ENCODE assay signal across 8 mouse cellular contexts in genomic region chr6:91117149-91117548, GRCm38 (mm10). TPM values are rescaled to one million over a fixed set of nuclear protein-coding genes. Genes with fewer than 3 reads are reported as not detected.
DNase-seq lines count a peak whose midpoint lies in the region; ATAC-seq and TF ChIP-seq lines count a peak whose summit lies in the region.

No protein-coding gene starts in this region.

- H3K36me3 ChIP-seq in megakaryocyte, embryonic 14.5 days (replicated peaks; ENCODE audit: low read length) = peaks cover 3% of the 10 kb centered on the region
- H3K36me3 ChIP-seq in forebrain, embryonic 16.5 days (ENCODE audit: control insufficient read depth, insufficient read depth) = no peaks in the 10 kb centered on the region
- H3K36me3 ChIP-seq in liver, embryonic 15.5 days (replicated peaks) = peaks cover 10% of the 10 kb centered on the region

- peak overlapping the region; percentile 91 for H3K4me3 ChIP-seq in gastrocnemius, adult 2 months
- H3K4me3 ChIP-seq in megakaryocyte, embryonic 14.5 days (replicated peaks) = peak overlapping the region; percentile 94
- peak overlapping the region; percentile 70 for H3K4me3 ChIP-seq in forebrain, embryonic 16.5 days (replicated peaks; ENCODE audit: low read length)
- H3K4me3 ChIP-seq in liver, embryonic 15.5 days (replicated peaks) = peak overlapping the region; percentile 99

- H3K9me3 ChIP-seq in megakaryocyte, embryonic 14.5 days = peaks cover 13% of the 10 kb centered on the region
- H3K9me3 ChIP-seq in forebrain, embryonic 16.5 days (ENCODE audit: control insufficient read depth, low read length) = no peaks in the 10 kb centered on the region
- no peaks in the 10 kb centered on the region for H3K9me3 ChIP-seq in liver, embryonic 15.5 days (replicated peaks)

- peak overlapping the region; percentile 91 for H3K27ac ChIP-seq in gastrocnemius, adult 2 months
- no peak overlapping the region; the same call in 1 of the 2 replicates for H3K27ac ChIP-seq in forebrain, embryonic 16.5 days (ENCODE audit: low read length)
- peak overlapping the region; percentile 95 for H3K27ac ChIP-seq in liver, embryonic 15.5 days (replicated peaks)

- peak overlapping the region; percentile 88 for H3K4me2 ChIP-seq in forebrain, embryonic 16.5 days (ENCODE audit: low read length)
- H3K4me2 ChIP-seq in liver, embryonic 15.5 days = peak overlapping the region; percentile 99

- peaks cover 48% of the 10 kb centered on the region for H3K4me1 ChIP-seq in megakaryocyte, embryonic 14.5 days
- H3K4me1 ChIP-seq in forebrain, embryonic 16.5 days (replicated peaks; ENCODE audit: control insufficient read depth, insufficient read depth, low read length) = peaks cover 24% of the 10 kb centered on the region
- peaks cover 70% of the 10 kb centered on the region for H3K4me1 ChIP-seq in liver, embryonic 15.5 days (replicated peaks)

- WGBS in forebrain, embryonic 16.5 days = 4% methylated on average over 9 of the region's 9 CpGs
- 6% methylated on average over 9 of the region's 9 CpGs for WGBS in liver, embryonic 15.5 days (ENCODE audit: insufficient replicate concordance)

- no peak for ATAC-seq in megakaryocyte, adult 5-6 weeks (ENCODE audit: poor library complexity, severe bottlenecking)
- peak; percentile 21; the same call in 1 of the 2 replicates for ATAC-seq in forebrain, embryonic 16.5 days
- no peak for ATAC-seq in liver, embryonic 15.5 days (ENCODE audit: insufficient read depth)

- TF ChIP-seq CTCF in gastrocnemius, adult 2 months (IDR thresholded peaks at IDR 0.05) = no peak

- intact Hi-C loops in gastrocnemius, adult 2 months (cut with DNase I) = loop anchor here (5.0 kb wide), 1 partner anchor 40 kb away; no protein-coding TSS in a partner anchor

- peaks cover 2% of the 10 kb centered on the region for H3K27me3 ChIP-seq in megakaryocyte, embryonic 14.5 days (replicated peaks)
- no peaks in the 10 kb centered on the region for H3K27me3 ChIP-seq in forebrain, embryonic 16.5 days (replicated peaks; ENCODE audit: control insufficient read depth, insufficient read depth, low read length)
- peaks cover 5% of the 10 kb centered on the region; the same call in 1 of the 2 replicates for H3K27me3 ChIP-seq in liver, embryonic 15.5 days

- H3K9ac ChIP-seq in forebrain, embryonic 16.5 days (replicated peaks; ENCODE audit: low read depth, low read length) = peak overlapping the region; percentile 83
- peak overlapping the region; percentile 97 for H3K9ac ChIP-seq in liver, embryonic 15.5 days

- peak; percentile 37 for DNase-seq in gastrocnemius, adult 2 months
- DNase-seq in gastrocnemius, adult 18-20 months (ENCODE audit: low spot score) = no peak
- DNase-seq in B cell, adult 2 months = no peak
- no peak for DNase-seq in retina, postnatal 1 day

RNA-seq across cellular contexts. Expression of gene Nup210, which starts 0.5 kb away (rescaled TPM):
- 10 to 100 TPM; 18.8 to 31.7 TPM for total RNA-seq in gastrocnemius, adult 2 months (2021)
- 10 to 100 TPM; 18.4 to 22.1 TPM for total RNA-seq in gastrocnemius, adult 18-20 months (2021)
- polyA plus RNA-seq in megakaryocyte, embryonic 14.5 days (2012; ENCODE audit: insufficient read depth, low replicate concordance) = 17.0 and 30.7 TPM in 2 replicates
- 123 and 145 TPM in 2 replicates for total RNA-seq in megakaryocyte, adult 5-6 weeks (2015)
- total RNA-seq in megakaryocyte, adult 5-6 weeks (2017) = 124 and 148 TPM in 2 replicates
- 18.4 and 21.1 TPM in 2 replicates for polyA plus RNA-seq in forebrain, embryonic 16.5 days (2015; fragmentation: Nextera tagmentation; extraction: Ambion mirVana)
- polyA plus RNA-seq in liver, embryonic 15.5 days (2015; fragmentation: Nextera tagmentation; extraction: Ambion mirVana) = 32.0 and 37.1 TPM in 2 replicates

RNA-seq across cellular contexts. Expression of gene Hdac11, which starts 39.3 kb away (rescaled TPM):
- 1 to 10 TPM; 5.1 to 6.5 TPM for total RNA-seq in gastrocnemius, adult 2 months (2021)
- total RNA-seq in gastrocnemius, adult 18-20 months (2021) = 1 to 10 TPM; 6.7 to 7.2 TPM
- 0.46 TPM in 1 of 2 replicates, not detected in the other for polyA plus RNA-seq in megakaryocyte, embryonic 14.5 days (2012; ENCODE audit: insufficient read depth, low replicate concordance)
- 0.27 and 0.80 TPM in 2 replicates for total RNA-seq in megakaryocyte, adult 5-6 weeks (2015)
- total RNA-seq in megakaryocyte, adult 5-6 weeks (2017) = 0.16 and 0.37 TPM in 2 replicates
- 21.0 and 30.7 TPM in 2 replicates for polyA plus RNA-seq in forebrain, embryonic 16.5 days (2015; fragmentation: Nextera tagmentation; extraction: Ambion mirVana)
- 5.6 and 5.9 TPM in 2 replicates for polyA plus RNA-seq in liver, embryonic 15.5 days (2015; fragmentation: Nextera tagmentation; extraction: Ambion mirVana)
